ENCODE assay signal across 33 mouse cellular contexts in genomic region chr6:124803061-124803460, GRCm38 (mm10). TPM values are rescaled to one million over a fixed set of nuclear protein-coding genes. Genes with fewer than 3 reads are reported as not detected.
A peak's percentile ranks its signal among the peaks of the same experiment; 100 is the strongest.
DNase-seq lines count a peak whose midpoint lies in the region; ATAC-seq and TF ChIP-seq lines count a peak whose summit lies in the region.
"Had no signal": no experiment of that assay in that cellular context is flagged by ENCODE, and none has a peak within 500 bp of the region (broad histone marks: within the 10 kb centered on the region; RNA-seq: fewer than 3 reads in every experiment).

No protein-coding gene starts in this region.

- no peak overlapping the region for H3K4me3 ChIP-seq in forebrain, embryonic 11.5 days (ENCODE audit: low read depth, low read length)
- no peak overlapping the region for H3K4me3 ChIP-seq in forebrain, embryonic 10.5 days
- no peak overlapping the region for H3K4me3 ChIP-seq in liver, embryonic 13.5 days (replicated peaks)
- no peak overlapping the region for H3K4me3 ChIP-seq in liver, embryonic 11.5 days (ENCODE audit: low read depth, low read length)
- H3K4me3 ChIP-seq in MEL (ENCODE audit: control insufficient read depth in 1 of 2, insufficient read depth in 1 of 2, low read depth in 2 of 2, low read length in 2 of 2) = no peak overlapping the region
- H3K4me3 ChIP-seq: gastrocnemius, adult 2 months; hindbrain, embryonic 15.5 days; limb, embryonic 12.5 days; midbrain, embryonic 12.5 days; neural tube, embryonic 13.5 days had no signal

- TF ChIP-seq CTCF in MEL (IDR thresholded peaks at IDR 0.05 in 2 of 3, conservative IDR thresholded peaks at IDR 0.05 in 1 of 3; ENCODE audit: control insufficient read depth in 1 of 3, insufficient read depth in 1 of 3, low read depth in 2 of 3, low read length in 3 of 3, poor library complexity in 1 of 3, severe bottlenecking in 1 of 3) = peak in 1 of 3 experiments; percentile 23; a peak in 1 of 6 replicates

- no peaks in the 10 kb centered on the region; the same call in 1 of the 2 replicates for H3K79me2 ChIP-seq in MEL (ENCODE audit: control insufficient read depth, insufficient read depth, low read length, poor library complexity)

- no peaks in the 10 kb centered on the region for H3K9me3 ChIP-seq in forebrain, embryonic 11.5 days (ENCODE audit: control insufficient read depth, low read length)
- H3K9me3 ChIP-seq in forebrain, embryonic 10.5 days = peaks cover 3% of the 10 kb centered on the region; the same call in 1 of the 2 replicates
- H3K9me3 ChIP-seq in liver, embryonic 13.5 days (replicated peaks) = no peaks in the 10 kb centered on the region
- H3K9me3 ChIP-seq in liver, embryonic 11.5 days (ENCODE audit: control insufficient read depth, low read length) = no peaks in the 10 kb centered on the region
- H3K9me3 ChIP-seq in MEL (replicated peaks; ENCODE audit: insufficient read depth, low read length) = no peaks in the 10 kb centered on the region
- H3K9me3 ChIP-seq: embryonic facial prominence, embryonic 10.5 days; embryonic facial prominence, embryonic 15.5 days; G1E; hindbrain, embryonic 10.5 days; hindbrain, embryonic 15.5 days; kidney, embryonic 15.5 days; limb, embryonic 12.5 days; liver, embryonic 15.5 days; lung, embryonic 15.5 days; midbrain, embryonic 12.5 days; neural tube, embryonic 13.5 days had no signal

- peak; percentile 47 for DNase-seq in forebrain, embryonic 11.5 days (ENCODE audit: low spot score)
- DNase-seq in forebrain, embryonic 10.5 days (ENCODE audit: extremely low spot score, low spot score) = no peak
- DNase-seq in liver, embryonic 13.5 days = no peak
- no peak for DNase-seq in liver, embryonic 11.5 days (ENCODE audit: low spot score)
- no peak for DNase-seq in MEL (ENCODE audit: low read depth, low spot score)
- DNase-seq in lung, postnatal 10 days = no peak
- no peak for DNase-seq in spleen, adult 18-20 months
- DNase-seq: adrenal gland, postnatal 25 days; cerebellum, adult 8-10 months; cerebellum, postnatal 25 days; gastrocnemius, adult 2 months; gastrocnemius, postnatal 36 days; heart, postnatal 14 days; kidney, postnatal 4 days; layer of hippocampus, adult 9-11 months; lung, postnatal 36 days; right cerebral cortex, postnatal 4 days; thymus, adult 2 months; thymus, postnatal 4 days had no signal

- no peaks in the 10 kb centered on the region for H3K27me3 ChIP-seq in forebrain, embryonic 11.5 days (ENCODE audit: control insufficient read depth, insufficient read depth, low read length)
- no peaks in the 10 kb centered on the region for H3K27me3 ChIP-seq in forebrain, embryonic 10.5 days (ENCODE audit: poor library complexity, severe bottlenecking)
- no peaks in the 10 kb centered on the region for H3K27me3 ChIP-seq in liver, embryonic 13.5 days
- no peaks in the 10 kb centered on the region for H3K27me3 ChIP-seq in liver, embryonic 11.5 days (replicated peaks; ENCODE audit: control insufficient read depth, insufficient read depth, low read length)
- no peaks in the 10 kb centered on the region for H3K27me3 ChIP-seq in MEL (ENCODE audit: control insufficient read depth in 1 of 2, insufficient read depth in 2 of 2, low read length in 2 of 2)
- H3K27me3 ChIP-seq: embryonic facial prominence, embryonic 15.5 days; hindbrain, embryonic 15.5 days; kidney, embryonic 15.5 days; limb, embryonic 12.5 days; liver, embryonic 15.5 days; lung, embryonic 15.5 days; neural tube, embryonic 13.5 days; Patski had no signal

- ATAC-seq in forebrain, embryonic 11.5 days (replicated peaks; ENCODE audit: low FRiP score) = no peak
- no peak for ATAC-seq in liver, embryonic 13.5 days (ENCODE audit: low read depth)
- ATAC-seq in liver, embryonic 11.5 days (replicated peaks; ENCODE audit: low FRiP score) = no peak
- ATAC-seq: forebrain, embryonic 14.5 days; Patski had no signal

- no peak overlapping the region for H3K27ac ChIP-seq in forebrain, embryonic 11.5 days (ENCODE audit: low read depth, low read length)
- no peak overlapping the region for H3K27ac ChIP-seq in forebrain, embryonic 10.5 days
- no peak overlapping the region for H3K27ac ChIP-seq in liver, embryonic 13.5 days
- no peak overlapping the region for H3K27ac ChIP-seq in liver, embryonic 11.5 days (ENCODE audit: low read depth, low read length)
- H3K27ac ChIP-seq in MEL (ENCODE audit: control insufficient read depth, low read depth, low read length) = no peak overlapping the region
- H3K27ac ChIP-seq: embryonic facial prominence, embryonic 15.5 days; gastrocnemius, adult 2 months; hindbrain, embryonic 10.5 days; hindbrain, embryonic 15.5 days; limb, embryonic 12.5 days; lung, embryonic 15.5 days; midbrain, embryonic 12.5 days; neural tube, embryonic 13.5 days had no signal

- H3K9ac ChIP-seq in forebrain, embryonic 11.5 days (ENCODE audit: low read length) = no peak overlapping the region
- no peak overlapping the region for H3K9ac ChIP-seq in liver, embryonic 13.5 days
- H3K9ac ChIP-seq in liver, embryonic 11.5 days (ENCODE audit: low read depth, low read length) = no peak overlapping the region
- no peak overlapping the region for H3K9ac ChIP-seq in MEL (ENCODE audit: control insufficient read depth, low read depth, low read length, poor library complexity, severe bottlenecking)
- H3K9ac ChIP-seq: embryonic facial prominence, embryonic 15.5 days; hindbrain, embryonic 15.5 days; kidney, embryonic 15.5 days; limb, embryonic 12.5 days; liver, embryonic 15.5 days; lung, embryonic 15.5 days; midbrain, embryonic 12.5 days; neural tube, embryonic 13.5 days had no signal

- TF ChIP-seq EP300 in MEL (IDR thresholded peaks at IDR 0.05; ENCODE audit: low read depth in 1 of 2, low read length in 2 of 2) = no peak

- no peaks in the 10 kb centered on the region for H3K36me3 ChIP-seq in forebrain, embryonic 11.5 days (ENCODE audit: control insufficient read depth, insufficient read depth, low read length)
- no peaks in the 10 kb centered on the region for H3K36me3 ChIP-seq in forebrain, embryonic 10.5 days (replicated peaks)
- H3K36me3 ChIP-seq in liver, embryonic 13.5 days = no peaks in the 10 kb centered on the region
- H3K36me3 ChIP-seq in liver, embryonic 11.5 days (ENCODE audit: control insufficient read depth, insufficient read depth, low read length) = no peaks in the 10 kb centered on the region
- peaks cover 0 to 9% of the 10 kb centered on the region in 2 experiments; a peak in 2 of 4 replicates for H3K36me3 ChIP-seq in MEL (ENCODE audit: control insufficient read depth in 1 of 2, insufficient read depth in 2 of 2, low read length in 2 of 2)
- H3K36me3 ChIP-seq: embryonic facial prominence, embryonic 10.5 days; embryonic facial prominence, embryonic 15.5 days; hindbrain, embryonic 10.5 days; hindbrain, embryonic 15.5 days; kidney, embryonic 15.5 days; limb, embryonic 12.5 days; liver, embryonic 15.5 days; lung, embryonic 15.5 days; midbrain, embryonic 12.5 days; neural tube, embryonic 13.5 days had no signal

- peaks cover 3% of the 10 kb centered on the region; the same call in 1 of the 2 replicates for H3K4me1 ChIP-seq in forebrain, embryonic 11.5 days (replicated peaks; ENCODE audit: control insufficient read depth, insufficient read depth, low read length)
- H3K4me1 ChIP-seq in forebrain, embryonic 10.5 days = peaks cover 31% of the 10 kb centered on the region
- peaks cover 45% of the 10 kb centered on the region for H3K4me1 ChIP-seq in liver, embryonic 13.5 days (replicated peaks)
- peaks cover 18% of the 10 kb centered on the region for H3K4me1 ChIP-seq in liver, embryonic 11.5 days (replicated peaks; ENCODE audit: control insufficient read depth, insufficient read depth, low read length)
- H3K4me1 ChIP-seq in MEL (ENCODE audit: control insufficient read depth in 1 of 2, insufficient read depth in 2 of 2, low read length in 2 of 2) = peaks cover 0 to 19% of the 10 kb centered on the region in 2 experiments; a peak in 2 of 4 replicates

- WGBS in forebrain, embryonic 11.5 days = 79% methylated on average over 3 of the region's 3 CpGs
- 72% methylated on average over 3 of the region's 3 CpGs for WGBS in forebrain, embryonic 10.5 days
- 68% methylated on average over 3 of the region's 3 CpGs for WGBS in liver, embryonic 13.5 days (ENCODE audit: insufficient replicate concordance)
- 65% methylated on average over 3 of the region's 3 CpGs for WGBS in liver, embryonic 11.5 days

- H3K4me2 ChIP-seq in forebrain, embryonic 11.5 days (ENCODE audit: low read depth, low read length, severe bottlenecking) = no peak overlapping the region
- H3K4me2 ChIP-seq in liver, embryonic 13.5 days = peak overlapping the region; percentile 66; the same call in 1 of the 2 replicates
- H3K4me2 ChIP-seq in liver, embryonic 11.5 days = no peak overlapping the region; the same call in 1 of the 2 replicates
- H3K4me2 ChIP-seq: hindbrain, embryonic 15.5 days; midbrain, embryonic 12.5 days had no signal

- peak; percentile 12 for TF ChIP-seq RAD21 in MEL (IDR thresholded peaks at IDR 0.05; ENCODE audit: low read depth, low read length)

- no peak for TF ChIP-seq POLR2A in MEL (IDR thresholded peaks at IDR 0.05; ENCODE audit: control insufficient read depth in 1 of 2, insufficient read depth in 1 of 2, low read depth in 1 of 2, low read length in 2 of 2, poor library complexity in 1 of 2)

RNA-seq across cellular contexts. Expression of gene Spsb2, which starts 5.4 kb away (rescaled TPM):
- 7.5 and 8.4 TPM in 2 replicates for polyA plus RNA-seq in forebrain, embryonic 11.5 days (2014; fragmentation: Nextera tagmentation; extraction: Ambion mirVana)
- 7.4 and 8.9 TPM in 2 replicates for polyA plus RNA-seq in forebrain, embryonic 10.5 days (2016; fragmentation: Nextera tagmentation; extraction: Ambion mirVana)
- polyA plus RNA-seq in liver, embryonic 13.5 days (2015; fragmentation: Nextera tagmentation; extraction: Ambion mirVana) = 8.6 and 9.6 TPM in 2 replicates
- 9.5 and 10.4 TPM in 2 replicates for polyA plus RNA-seq in liver, embryonic 11.5 days (2014; fragmentation: Nextera tagmentation; extraction: Ambion mirVana)
- total RNA-seq in MEL (2012; rRNA removed) = 5.2 and 7.3 TPM in 2 replicates
- polyA plus RNA-seq in MEL (2012; ENCODE audit: insufficient read depth in 1 of 2, insufficient read length in 2 of 2, low read depth in 1 of 2, low replicate concordance in 2 of 2, missing spikeins in 1 of 2) = 1 to 10 TPM in 1 of 2 experiments, not detected in 1; 7.7 TPM

RNA-seq across cellular contexts. Expression of gene Tpi1, which starts 11.0 kb away (rescaled TPM):
- polyA plus RNA-seq in forebrain, embryonic 11.5 days (2014; fragmentation: Nextera tagmentation; extraction: Ambion mirVana) = 875 and 885 TPM in 2 replicates
- polyA plus RNA-seq in forebrain, embryonic 10.5 days (2016; fragmentation: Nextera tagmentation; extraction: Ambion mirVana) = 1,048 and 1,068 TPM in 2 replicates
- polyA plus RNA-seq in liver, embryonic 13.5 days (2015; fragmentation: Nextera tagmentation; extraction: Ambion mirVana) = 461 and 495 TPM in 2 replicates
- 1,267 and 1,294 TPM in 2 replicates for polyA plus RNA-seq in liver, embryonic 11.5 days (2014; fragmentation: Nextera tagmentation; extraction: Ambion mirVana)
- total RNA-seq in MEL (2012; rRNA removed) = 440 and 731 TPM in 2 replicates
- 1,000 to 10,000 TPM in 1 of 2 experiments, 100 to 1,000 TPM in 1; 102 to 1,182 TPM for polyA plus RNA-seq in MEL (2012; ENCODE audit: insufficient read depth in 1 of 2, insufficient read length in 2 of 2, low read depth in 1 of 2, low replicate concordance in 2 of 2, missing spikeins in 1 of 2)

RNA-seq across cellular contexts. Expression of gene Lrrc23, which starts 23.5 kb away (rescaled TPM):
- polyA plus RNA-seq in forebrain, embryonic 11.5 days (2014; fragmentation: Nextera tagmentation; extraction: Ambion mirVana) = 4.5 and 6.8 TPM in 2 replicates
- polyA plus RNA-seq in forebrain, embryonic 10.5 days (2016; fragmentation: Nextera tagmentation; extraction: Ambion mirVana) = 4.9 and 5.3 TPM in 2 replicates
- not detected in 2 replicates for polyA plus RNA-seq in liver, embryonic 13.5 days (2015; fragmentation: Nextera tagmentation; extraction: Ambion mirVana)
- 0.11 TPM in 1 of 2 replicates, not detected in the other for polyA plus RNA-seq in liver, embryonic 11.5 days (2014; fragmentation: Nextera tagmentation; extraction: Ambion mirVana)
- total RNA-seq in MEL (2012; rRNA removed) = 0.10 TPM in 1 of 2 replicates, not detected in the other
- polyA plus RNA-seq in MEL (2012; ENCODE audit: insufficient read depth in 1 of 2, insufficient read length in 2 of 2, low read depth in 1 of 2, low replicate concordance in 2 of 2, missing spikeins in 1 of 2) = under 1 TPM in 1 of 2 experiments, not detected in 1; 0.11 TPM
- polyA plus RNA-seq: G1E; heart, embryonic 14.5 days; liver, embryonic 15.5 days; Patski had no signal

RNA-seq across cellular contexts. Expression of gene Usp5, which starts 26.2 kb away (rescaled TPM):
- 182 and 184 TPM in 2 replicates for polyA plus RNA-seq in forebrain, embryonic 11.5 days (2014; fragmentation: Nextera tagmentation; extraction: Ambion mirVana)
- 214 and 215 TPM in 2 replicates for polyA plus RNA-seq in forebrain, embryonic 10.5 days (2016; fragmentation: Nextera tagmentation; extraction: Ambion mirVana)
- polyA plus RNA-seq in liver, embryonic 13.5 days (2015; fragmentation: Nextera tagmentation; extraction: Ambion mirVana) = 63.5 and 67.5 TPM in 2 replicates
- polyA plus RNA-seq in liver, embryonic 11.5 days (2014; fragmentation: Nextera tagmentation; extraction: Ambion mirVana) = 115 and 118 TPM in 2 replicates
- 101 and 102 TPM in 2 replicates for total RNA-seq in MEL (2012; rRNA removed)
- 100 to 1,000 TPM in 1 of 2 experiments, not detected in 1; 129 TPM for polyA plus RNA-seq in MEL (2012; ENCODE audit: insufficient read depth in 1 of 2, insufficient read length in 2 of 2, low read depth in 1 of 2, low replicate concordance in 2 of 2, missing spikeins in 1 of 2)

RNA-seq across cellular contexts. Expression of gene Cdca3, which starts 26.3 kb away (rescaled TPM):
- 276 and 307 TPM in 2 replicates for polyA plus RNA-seq in forebrain, embryonic 11.5 days (2014; fragmentation: Nextera tagmentation; extraction: Ambion mirVana)
- polyA plus RNA-seq in forebrain, embryonic 10.5 days (2016; fragmentation: Nextera tagmentation; extraction: Ambion mirVana) = 271 and 298 TPM in 2 replicates
- 202 and 204 TPM in 2 replicates for polyA plus RNA-seq in liver, embryonic 13.5 days (2015; fragmentation: Nextera tagmentation; extraction: Ambion mirVana)
- polyA plus RNA-seq in liver, embryonic 11.5 days (2014; fragmentation: Nextera tagmentation; extraction: Ambion mirVana) = 223 and 224 TPM in 2 replicates
- 54.5 and 70.0 TPM in 2 replicates for total RNA-seq in MEL (2012; rRNA removed)
- 100 to 1,000 TPM in 1 of 2 experiments, not detected in 1; 185 TPM for polyA plus RNA-seq in MEL (2012; ENCODE audit: insufficient read depth in 1 of 2, insufficient read length in 2 of 2, low read depth in 1 of 2, low replicate concordance in 2 of 2, missing spikeins in 1 of 2)
